Mouse (Mus musculus) lung, embryonic 14.5 days (tissue): Measurements from ENCODE around the gene Olr1. TPM values are rescaled to one million over a fixed set of nuclear protein-coding genes. Genes with fewer than 3 reads are reported as not detected.
A peak's percentile ranks its signal among the peaks of the same experiment; 100 is the strongest.

ENCODE experiments used
- ATAC-seq: fragments of 200-750 bp; cut with Nextera tagmentation; 2 replicates; pipeline ENCODE4 v1.8.0; 2017; ENCODE audit warnings: mild to moderate bottlenecking, moderate TSS enrichment, moderate library complexity; ENCODE audit not compliant: insufficient read depth
- DNase-seq: peaks from one replicate; pipeline ENCODE4 v3.0.0-alpha.2; 2015
- H3K27ac ChIP-seq: fragments of 300-500 bp; sonication (generic); 2 replicates; pipeline ENCODE4 v1.5.1; 2014; ENCODE audit warnings: low read depth, mild to moderate bottlenecking, moderate library complexity
- H3K27me3 ChIP-seq: fragments of 300-500 bp; sonication (generic); 2 replicates; pipeline ENCODE4 v1.6.1; 2014; ENCODE audit warnings: low read length, control low read depth; ENCODE audit not compliant: insufficient read depth
- H3K36me3 ChIP-seq: fragments of 300-500 bp; sonication (generic); 2 replicates; pipeline ENCODE4 v1.6.1; 2014; ENCODE audit warnings: control low read depth; ENCODE audit not compliant: insufficient read depth
- H3K4me1 ChIP-seq: fragments of 300-500 bp; sonication (generic); 2 replicates; pipeline ENCODE4 v1.6.1; 2014; ENCODE audit warnings: antibody characterized with exemption, control low read depth; ENCODE audit not compliant: insufficient read depth
- H3K4me2 ChIP-seq: fragments of 300-500 bp; sonication (generic); 2 replicates; pipeline ENCODE4 v1.6.1; 2014; ENCODE audit warnings: mild to moderate bottlenecking
- H3K4me3 ChIP-seq: fragments of 300-500 bp; sonication (generic); 2 replicates; pipeline ENCODE4 v1.5.1; 2014; ENCODE audit warnings: low read depth, low read length
- H3K9ac ChIP-seq: fragments of 300-500 bp; sonication (generic); 2 replicates; pipeline ENCODE4 v1.6.1; 2014
- H3K9me3 ChIP-seq: fragments of 300-500 bp; sonication (generic); 2 replicates; pipeline ENCODE4 v1.6.1; 2016; ENCODE audit warnings: low read depth, low read length, control low read depth
- CTCF ChIP-seq: IDR thresholded peaks from 2 replicates; pipeline ENCODE4 v1.5.1; 2016; ENCODE audit warnings: antibody characterized with exemption, low read depth
- WGBS: fragments of 180-500 bp; shearing (Covaris S2); extraction: QIAGEN DNeasy Blood & Tissue Kit; methylation state at CpG from one replicate; pipeline ENCODE4 v1.1.7; 2014; 5-methylcytosine and 5-hydroxymethylcytosine counted together
- polyA plus RNA-seq: library from polyadenylated mRNA; unstranded; fragments of >200 nt; fragmentation: Nextera tagmentation; extraction: Ambion mirVana; gene quantifications from 2 replicates; pipeline ENCODE4 v1.2.1, GENCODE M21; 2014

Gene Olr1
- polyA plus RNA-seq, 1 experiment from 2014 or later, result 0.21 TPM

- no peak overlapping the region for H3K4me3 ChIP-seq
- no peaks in the 10 kb centered on the region for H3K36me3 ChIP-seq
- WGBS, result 41% methylated on average over 8 of the region's 8 CpGs
- peak overlapping the region; percentile 2; the same call in 1 of the 2 replicates for H3K27ac ChIP-seq
- H3K4me1 ChIP-seq, result no peaks in the 10 kb centered on the region
- peak overlapping the region; percentile 23; the same call in 1 of the 2 replicates for H3K4me2 ChIP-seq
- TF ChIP-seq CTCF, result no peak
- no peaks in the 10 kb centered on the region for H3K9me3 ChIP-seq
- ATAC-seq, result peak; percentile 89
- H3K27me3 ChIP-seq, result no peaks in the 10 kb centered on the region
- no peak overlapping the region for H3K9ac ChIP-seq
- DNase-seq, result peak; percentile 61
Measured at GRCm38 (mm10) chr6:129480089-129480958, 26.6 kb downstream of the Olr1 start.

- peak; percentile 72 for DNase-seq
- no peaks in the 10 kb centered on the region for H3K9me3 ChIP-seq
- H3K4me1 ChIP-seq, result no peaks in the 10 kb centered on the region
- TF ChIP-seq CTCF, result peak; percentile 57
- ATAC-seq, result no peak
- H3K9ac ChIP-seq, result no peak overlapping the region
- H3K27me3 ChIP-seq, result no peaks in the 10 kb centered on the region
- H3K27ac ChIP-seq, result no peak overlapping the region
- no peak overlapping the region for H3K4me3 ChIP-seq
- 25% methylated on average over 13 of the region's 13 CpGs for WGBS
- no peak overlapping the region for H3K4me2 ChIP-seq
- H3K36me3 ChIP-seq, result no peaks in the 10 kb centered on the region
Measured at GRCm38 (mm10) chr6:129476404-129477126, 30.4 kb downstream of the Olr1 start.

- WGBS, result 79% methylated on average over 5 of the region's 5 CpGs
- DNase-seq, result no peak
- H3K4me1 ChIP-seq, result no peaks in the 10 kb centered on the region
- H3K27me3 ChIP-seq, result no peaks in the 10 kb centered on the region
- H3K9ac ChIP-seq, result no peak overlapping the region
- no peak for TF ChIP-seq CTCF
- no peak overlapping the region for H3K4me2 ChIP-seq
- H3K27ac ChIP-seq, result no peak overlapping the region
- H3K4me3 ChIP-seq, result no peak overlapping the region
- no peaks in the 10 kb centered on the region for H3K9me3 ChIP-seq
- H3K36me3 ChIP-seq, result no peaks in the 10 kb centered on the region
- ATAC-seq, result no peak
Measured at GRCm38 (mm10) chr6:129472627-129473026, 34.3 kb downstream of the Olr1 start.

- 80% methylated on average over 6 of the region's 6 CpGs for WGBS
- H3K9me3 ChIP-seq, result no peaks in the 10 kb centered on the region
- H3K27me3 ChIP-seq, result no peaks in the 10 kb centered on the region
- DNase-seq (no peak), ATAC-seq (no peak)
- no peak overlapping the region for H3K4me3 ChIP-seq
- no peaks in the 10 kb centered on the region for H3K4me1 ChIP-seq
- no peak overlapping the region for H3K9ac ChIP-seq
- H3K36me3 ChIP-seq, result no peaks in the 10 kb centered on the region
- no peak overlapping the region for H3K4me2 ChIP-seq
- no peak for TF ChIP-seq CTCF
- no peak overlapping the region for H3K27ac ChIP-seq
Measured at GRCm38 (mm10) chr6:129471386-129471785, 35.6 kb downstream of the Olr1 start.

- Histone ChIP-seq H3K9ac (no peak within 1 kb of the TSS; the same call in 1 of the 2 replicates), H3K4me1 (no peaks in the 10 kb centered on the region), H3K27me3 (no peaks in the 10 kb centered on the region), H3K36me3 (no peaks in the 10 kb centered on the region), H3K9me3 (no peaks in the 10 kb centered on the region), H3K4me2 (peak within 1 kb of the TSS; percentile 35), H3K4me3 (peak within 1 kb of the TSS; percentile 21), H3K27ac (no peak within 1 kb of the TSS; the same call in 1 of the 2 replicates)
- no peak for TF ChIP-seq CTCF
- ATAC-seq (no peak; the same call in 1 of the 2 replicates), DNase-seq (peak; percentile 54)
- 45% methylated on average over 13 of the region's 13 CpGs for WGBS
Measured at GRCm38 (mm10) chr6:129451411-129452039, 55.4 kb downstream of the Olr1 start, which contains the start of gene Clec1a. Gene Clec1a (minus strand): TSS chr6:129452000.

- Histone ChIP-seq H3K27me3 (no peaks in the 10 kb centered on the region), H3K4me3 (no peak overlapping the region), H3K4me1 (no peaks in the 10 kb centered on the region), H3K4me2 (peak overlapping the region; percentile 35), H3K36me3 (no peaks in the 10 kb centered on the region), H3K27ac (no peak overlapping the region), H3K9me3 (no peaks in the 10 kb centered on the region), H3K9ac (no peak overlapping the region)
- TF ChIP-seq CTCF, result no peak
- WGBS, result 60% methylated on average over 6 of the region's 6 CpGs
- ATAC-seq (no peak), DNase-seq (no peak)
Measured at GRCm38 (mm10) chr6:129449743-129450142, 57.2 kb downstream of the Olr1 start.
